Mouse (Mus musculus): ENCODE results near the gene Trpm2. TPM values are rescaled to one million over a fixed set of nuclear protein-coding genes. Genes with fewer than 3 reads are reported as not detected.

The Trpm2 gene
- total and polyA plus RNA-seq, 3 experiments = 0.16 to 0.34 TPM; not detected in 1

DNA sequence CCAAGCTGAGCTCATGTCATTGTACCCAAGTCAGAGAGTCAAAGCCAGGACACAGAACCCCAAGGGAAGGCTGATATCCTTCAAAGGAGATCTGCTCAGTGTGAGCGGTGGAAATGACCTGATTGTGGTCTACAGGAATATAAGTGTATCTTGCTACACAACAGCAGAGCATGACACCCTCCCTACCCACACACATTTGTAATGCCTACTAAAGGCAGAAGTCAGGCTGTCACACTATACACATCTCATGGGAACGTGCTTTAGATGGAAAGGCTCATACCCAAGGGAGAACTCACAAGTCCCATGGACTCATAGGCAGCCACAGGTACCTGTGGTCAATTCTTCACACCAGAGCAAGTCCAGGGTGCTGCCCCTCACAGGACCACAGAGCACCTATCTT is 32.0 kb upstream of the Trpm2 start:
- peaks cover 50 to 92% of the 10 kb centered on the region in 2 experiments for H3K36me3 ChIP-seq (replicated peaks in 1 of 2; ENCODE audit: control insufficient read depth in 1 of 2, insufficient read depth in 1 of 2, low read length in 1 of 2)
- no peak overlapping the region for H3K4me2 ChIP-seq (ENCODE audit: insufficient read depth, low read depth, poor library complexity, severe bottlenecking)
- H3K27me3 ChIP-seq (replicated peaks) = no peaks in the 10 kb centered on the region
- H3K27ac ChIP-seq (ENCODE audit: insufficient read depth, low read depth) = no peak overlapping the region
- dilution Hi-C loops (cut with MboI; ENCODE audit: extremely low pct_ligation_motif_present, extremely low pct_unique_long_range_greater_than_20kb, low sequenced_read_pairs) = no loop called here
- H3K79me2 ChIP-seq (replicated peaks; ENCODE audit: control insufficient read depth, extremely low read depth, insufficient read depth, poor library complexity, severe bottlenecking) = peaks cover 7% of the 10 kb centered on the region
- no peak overlapping the region for H3K4me3 ChIP-seq (replicated peaks in 1 of 3; ENCODE audit: low read depth in 2 of 3, low read length in 2 of 3, poor library complexity in 1 of 3)
- no peak overlapping the region for H3K9ac ChIP-seq (ENCODE audit: insufficient read depth, low read depth)
- no peak for DNase-seq (ENCODE audit: extremely low read depth)
- peaks cover 7 to 17% of the 10 kb centered on the region in 2 experiments; a peak in 3 of 4 replicates for H3K4me1 ChIP-seq (ENCODE audit: control insufficient read depth in 1 of 2, insufficient read depth in 2 of 2)
- in situ Hi-C loops (cut with MboI; ENCODE audit: low pct_ligation_motif_present, low pct_unique_long_range_greater_than_20kb, low sequenced_read_pairs) = no loop called here
- TF ChIP-seq MXI1 (IDR thresholded peaks at IDR 0.05; ENCODE audit: low read depth, low read length) (no peak), JUN (IDR thresholded peaks at IDR 0.05; ENCODE audit: insufficient read depth, low read depth, low read length) (no peak), MAFK (IDR thresholded peaks at IDR 0.05; ENCODE audit: insufficient replicate concordance, low read length) (no peak), SMC3 (IDR thresholded peaks at IDR 0.05; ENCODE audit: low read depth, low read length) (no peak), ZMIZ1 (IDR thresholded peaks at IDR 0.05; ENCODE audit: low read depth, low read length) (no peak), SIN3A (IDR thresholded peaks at IDR 0.05; ENCODE audit: low read length) (no peak), TBP (conservative IDR thresholded peaks at IDR 0.05; ENCODE audit: low read depth, low read length) (no peak), MEF2A (IDR thresholded peaks at IDR 0.05; ENCODE audit: borderline replicate concordance, low read depth, low read length) (no peak), TCF12 (IDR thresholded peaks at IDR 0.05; ENCODE audit: low read depth, low read length) (no peak), MYC (IDR thresholded peaks at IDR 0.05; ENCODE audit: low read depth, low read length) (no peak), ZKSCAN1 (IDR thresholded peaks at IDR 0.05; ENCODE audit: borderline replicate concordance, low read depth, low read length) (no peak), GABPA (IDR thresholded peaks at IDR 0.05; ENCODE audit: insufficient replicate concordance, low read depth, low read length) (no peak), MAZ (IDR thresholded peaks at IDR 0.05; ENCODE audit: low read depth, low read length) (no peak), RCOR1 (conservative IDR thresholded peaks at IDR 0.05; ENCODE audit: low read depth, low read length) (no peak), CHD1 (IDR thresholded peaks at IDR 0.05; ENCODE audit: low read depth, low read length) (no peak)
- H3K9me3 ChIP-seq (replicated peaks; ENCODE audit: low read length) = no peaks in the 10 kb centered on the region

DNA sequence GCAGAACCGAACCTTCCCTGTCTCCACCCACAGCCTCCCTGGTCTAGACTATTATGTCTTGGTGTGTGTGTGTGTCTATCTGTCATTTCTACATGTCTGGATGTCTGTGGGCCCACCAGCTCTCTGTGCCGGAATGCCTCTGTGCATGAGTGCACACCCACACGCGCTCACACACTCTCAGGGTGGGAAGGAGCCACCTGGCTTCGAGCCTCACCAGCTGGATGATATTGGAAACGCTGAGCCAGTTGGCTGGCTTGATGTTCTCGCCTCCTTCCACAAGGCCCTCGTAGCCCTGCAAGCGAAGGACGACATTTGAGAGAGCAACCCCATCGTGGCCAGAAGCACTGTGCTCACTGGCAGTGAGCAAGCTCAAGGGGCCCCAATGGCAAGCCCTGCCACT is 31.4 kb upstream of the Trpm2 start:
- in situ Hi-C loops (cut with MboI; ENCODE audit: low pct_ligation_motif_present, low pct_unique_long_range_greater_than_20kb, low sequenced_read_pairs) (no loop called here), dilution Hi-C loops (cut with MboI; ENCODE audit: extremely low pct_ligation_motif_present, extremely low pct_unique_long_range_greater_than_20kb, low sequenced_read_pairs) (no loop called here)
- no peak overlapping the region for H3K27ac ChIP-seq (ENCODE audit: insufficient read depth, low read depth)
- H3K9ac ChIP-seq (ENCODE audit: insufficient read depth, low read depth) = no peak overlapping the region
- DNase-seq (ENCODE audit: extremely low read depth) = no peak
- TF ChIP-seq POLR2AphosphoS2 (IDR thresholded peaks at IDR 0.05; ENCODE audit: low read depth, low read length) (no peak), E2F4 (IDR thresholded peaks at IDR 0.05; ENCODE audit: insufficient replicate concordance, low read depth, low read length) (no peak), KAT2A (IDR thresholded peaks at IDR 0.05; ENCODE audit: insufficient replicate concordance, low read length) (no peak), BHLHE40 (IDR thresholded peaks at IDR 0.05; ENCODE audit: low read depth, low read length) (no peak)
- H3K4me2 ChIP-seq (ENCODE audit: insufficient read depth, low read depth, poor library complexity, severe bottlenecking) = no peak overlapping the region
- H3K9me3 ChIP-seq (replicated peaks; ENCODE audit: low read length) = no peaks in the 10 kb centered on the region
- H3K79me2 ChIP-seq (replicated peaks; ENCODE audit: control insufficient read depth, extremely low read depth, insufficient read depth, poor library complexity, severe bottlenecking) = peaks cover 2% of the 10 kb centered on the region
- no peaks in the 10 kb centered on the region for H3K27me3 ChIP-seq (replicated peaks)
- H3K4me3 ChIP-seq (replicated peaks in 1 of 3; ENCODE audit: low read depth in 2 of 3, low read length in 2 of 3, poor library complexity in 1 of 3) = no peak overlapping the region
- peaks cover 7 to 12% of the 10 kb centered on the region in 2 experiments; a peak in 3 of 4 replicates for H3K4me1 ChIP-seq (ENCODE audit: control insufficient read depth in 1 of 2, insufficient read depth in 2 of 2)
- peaks cover 53 to 94% of the 10 kb centered on the region in 2 experiments for H3K36me3 ChIP-seq (replicated peaks in 1 of 2; ENCODE audit: control insufficient read depth in 1 of 2, insufficient read depth in 1 of 2, low read length in 1 of 2)

Data from CH12.LX (cell line).